Mouse (Mus musculus) splenic B cell, adult 2 months (primary cell): ENCODE measurements at regions not wholly inside any gene's neighbourhood (a gene's known extent, or its start where the extent isn't known, plus 50 kb on each side); places are given as distances from the start of the nearest gene placed in this dataset.

Source experiments
- DNase-seq: peaks from one replicate; pipeline ENCODE4 v3.0.0-alpha.2; 2011; ENCODE audit warnings: low read depth, low spot score
- H3K27me3 ChIP-seq: 2 replicates; pipeline ENCODE4 v1.6.1; 2012; ENCODE audit warnings: mild to moderate bottlenecking, low read length, moderate library complexity, mixed read lengths; ENCODE audit not compliant: control insufficient read depth, poor library complexity, insufficient read depth, severe bottlenecking
- H3K36me3 ChIP-seq: 2 replicates; pipeline ENCODE4 v1.6.1; 2012; ENCODE audit warnings: mild to moderate bottlenecking, low read length, moderate library complexity, mixed read lengths; ENCODE audit not compliant: control insufficient read depth, poor library complexity, insufficient read depth, severe bottlenecking

- Histone ChIP-seq H3K27me3 (no peaks in the 10 kb centered on the region), H3K36me3 (no peaks in the 10 kb centered on the region)
- DNase-seq: no peak
These were observed 90.7 kb upstream of the Tbx3 start for GRCm38 (mm10) chr5:119579806-119580205.

DNA sequence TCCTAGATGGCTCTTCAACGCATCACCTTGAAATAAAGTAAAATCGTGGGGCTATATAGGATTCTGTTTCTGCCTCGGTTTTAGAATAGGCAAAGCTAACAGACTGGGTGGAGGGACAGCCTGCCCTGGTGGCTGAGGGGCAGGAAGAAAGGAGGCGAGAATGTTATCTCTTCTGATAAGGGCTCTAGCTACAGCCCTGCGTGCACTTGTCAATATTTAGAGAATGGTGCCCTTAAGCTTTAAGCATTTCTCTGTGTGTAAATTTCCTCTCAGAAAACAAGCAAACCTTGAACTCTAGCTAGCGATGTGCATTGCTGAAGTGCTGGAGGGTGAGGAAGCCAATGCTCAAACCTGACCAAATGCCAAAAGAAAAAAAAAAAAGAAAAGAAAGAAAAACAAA lies 90.1 kb upstream of the Tbx3 start:
- H3K27me3 ChIP-seq: no peaks in the 10 kb centered on the region
- DNase-seq: no peak
- H3K36me3 ChIP-seq: no peaks in the 10 kb centered on the region

GRCm38 (mm10) chr5:119580798-119581197 lies 89.7 kb upstream of the Tbx3 start:
- H3K36me3 ChIP-seq: no peaks in the 10 kb centered on the region
- no peak for DNase-seq
- H3K27me3 ChIP-seq: no peaks in the 10 kb centered on the region

DNA sequence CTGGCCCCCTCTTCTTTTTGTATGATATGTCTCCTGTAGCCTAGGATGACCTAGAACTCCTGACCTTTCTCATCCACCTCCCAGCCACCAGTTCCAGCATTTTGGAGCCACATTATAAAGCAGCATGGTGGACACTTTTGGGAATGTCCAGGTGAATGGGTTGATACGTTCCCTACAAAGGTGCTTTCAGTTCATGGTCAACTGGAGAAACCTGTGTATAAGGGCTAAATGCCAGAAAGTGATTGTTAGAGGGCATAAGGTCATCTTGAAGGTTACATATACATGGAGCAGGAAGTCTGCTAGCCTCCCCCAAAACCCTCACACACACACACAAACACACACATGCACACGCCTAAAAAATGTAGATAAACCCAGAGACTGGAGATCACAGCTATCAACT lies 86.1 kb upstream of the Tbx3 start:
- DNase-seq: no peak
- Histone ChIP-seq H3K36me3 (no peaks in the 10 kb centered on the region), H3K27me3 (no peaks in the 10 kb centered on the region)

GRCm38 (mm10) chr5:119584914-119585313 lies 85.6 kb upstream of the Tbx3 start:
- Histone ChIP-seq H3K36me3 (no peaks in the 10 kb centered on the region), H3K27me3 (no peaks in the 10 kb centered on the region)
- DNase-seq: no peak

- Histone ChIP-seq H3K36me3 (no peaks in the 10 kb centered on the region), H3K27me3 (no peaks in the 10 kb centered on the region)
- no peak for DNase-seq
These were observed 83.9 kb upstream of the Tbx3 start for GRCm38 (mm10) chr5:119586391-119587058.

GRCm38 (mm10) chr5:119587239-119587811 lies 83.1 kb upstream of the Tbx3 start:
- H3K36me3 ChIP-seq: no peaks in the 10 kb centered on the region
- no peaks in the 10 kb centered on the region for H3K27me3 ChIP-seq
- no peak for DNase-seq

GRCm38 (mm10) chr5:119588340-119589272 lies 81.9 kb upstream of the Tbx3 start:
- Histone ChIP-seq H3K27me3 (no peaks in the 10 kb centered on the region), H3K36me3 (no peaks in the 10 kb centered on the region)
- DNase-seq: no peak

DNA sequence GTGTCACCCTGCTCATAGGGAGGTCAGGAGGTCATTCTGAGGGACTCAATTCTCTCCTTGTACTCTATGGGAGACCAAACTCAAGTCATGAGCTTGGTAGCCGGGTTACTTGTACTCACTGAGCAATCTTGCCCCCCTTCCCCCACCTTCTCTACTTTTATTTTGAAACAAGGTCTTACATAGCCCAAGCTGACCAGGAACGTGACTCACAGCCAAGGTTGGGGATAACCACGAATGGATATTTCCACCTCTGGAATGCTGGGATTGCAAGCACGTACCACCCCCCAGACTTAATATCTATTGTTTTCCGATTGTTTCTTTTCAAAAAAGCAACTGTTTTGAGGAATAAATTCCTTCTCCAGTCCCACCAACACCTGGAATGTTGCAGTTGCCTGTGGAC lies 79.2 kb upstream of the Tbx3 start:
- no peaks in the 10 kb centered on the region for H3K27me3 ChIP-seq
- H3K36me3 ChIP-seq: no peaks in the 10 kb centered on the region
- no peak for DNase-seq

GRCm38 (mm10) chr5:119592891-119593290 lies 77.6 kb upstream of the Tbx3 start:
- no peak for DNase-seq
- H3K27me3 ChIP-seq: no peaks in the 10 kb centered on the region
- no peaks in the 10 kb centered on the region for H3K36me3 ChIP-seq

- no peaks in the 10 kb centered on the region for H3K36me3 ChIP-seq
- DNase-seq: no peak
- no peaks in the 10 kb centered on the region for H3K27me3 ChIP-seq
These were observed 75.9 kb upstream of the Tbx3 start for GRCm38 (mm10) chr5:119594541-119594940.

DNA sequence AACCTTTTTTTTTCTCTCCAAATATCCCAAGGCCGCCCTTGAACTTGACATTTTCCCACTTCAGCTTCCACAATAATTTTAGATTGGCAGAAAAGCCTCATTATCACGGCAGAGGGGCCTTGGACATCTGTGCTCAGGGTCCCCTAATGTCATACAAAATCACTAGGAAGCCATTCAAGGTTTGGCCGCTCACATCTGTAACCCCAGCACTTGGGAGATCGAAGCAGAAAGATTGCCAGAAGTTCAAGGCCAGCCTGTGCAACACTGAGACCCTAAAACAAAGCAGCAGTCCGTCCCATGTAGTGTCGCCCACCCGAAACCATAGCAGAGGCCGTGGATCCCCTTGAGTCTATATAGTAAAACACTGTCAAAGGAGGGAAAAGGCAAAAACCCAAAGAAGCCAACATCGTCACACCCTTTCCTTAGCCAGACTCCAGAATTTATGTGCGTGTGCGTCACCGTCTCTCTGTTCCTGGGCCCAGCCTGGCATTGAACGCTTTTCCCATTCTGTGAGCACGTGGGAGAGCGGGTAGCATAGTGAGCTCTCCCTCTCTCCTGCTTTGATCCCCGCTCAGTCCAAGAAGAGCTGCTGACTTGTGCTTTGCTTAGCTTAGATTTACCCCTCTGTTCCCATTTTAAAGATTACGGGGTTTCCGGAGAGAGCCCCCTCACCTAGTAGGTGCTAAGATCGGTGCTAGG lies 74.0 kb upstream of the Tbx3 start:
- DNase-seq: no peak
- Histone ChIP-seq H3K27me3 (no peaks in the 10 kb centered on the region), H3K36me3 (no peaks in the 10 kb centered on the region)

- no peaks in the 10 kb centered on the region for H3K36me3 ChIP-seq
- no peak for DNase-seq
- no peaks in the 10 kb centered on the region for H3K27me3 ChIP-seq
These were observed 73.5 kb upstream of the Tbx3 start for GRCm38 (mm10) chr5:119596994-119597391.

DNA sequence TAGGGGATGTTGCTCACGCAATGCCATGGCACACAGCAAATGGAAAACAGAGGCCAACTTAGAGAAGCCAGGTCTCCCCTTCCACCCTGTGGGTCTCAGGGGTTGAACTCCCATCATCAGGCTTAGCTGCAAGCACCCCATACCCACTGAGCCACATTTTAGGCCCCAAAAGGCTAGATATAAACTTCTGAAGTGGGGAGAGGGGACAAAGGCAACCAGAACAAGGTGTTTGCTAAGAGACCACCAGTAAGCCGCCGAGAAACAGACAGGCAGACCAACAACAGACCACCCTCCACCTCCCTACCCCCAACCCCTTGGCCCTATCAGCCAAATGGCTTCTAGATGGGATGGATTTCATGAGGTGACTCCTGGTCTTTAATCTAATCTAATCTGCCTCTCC lies 72.9 kb upstream of the Tbx3 start:
- no peaks in the 10 kb centered on the region for H3K36me3 ChIP-seq
- no peaks in the 10 kb centered on the region for H3K27me3 ChIP-seq
- no peak for DNase-seq

DNA sequence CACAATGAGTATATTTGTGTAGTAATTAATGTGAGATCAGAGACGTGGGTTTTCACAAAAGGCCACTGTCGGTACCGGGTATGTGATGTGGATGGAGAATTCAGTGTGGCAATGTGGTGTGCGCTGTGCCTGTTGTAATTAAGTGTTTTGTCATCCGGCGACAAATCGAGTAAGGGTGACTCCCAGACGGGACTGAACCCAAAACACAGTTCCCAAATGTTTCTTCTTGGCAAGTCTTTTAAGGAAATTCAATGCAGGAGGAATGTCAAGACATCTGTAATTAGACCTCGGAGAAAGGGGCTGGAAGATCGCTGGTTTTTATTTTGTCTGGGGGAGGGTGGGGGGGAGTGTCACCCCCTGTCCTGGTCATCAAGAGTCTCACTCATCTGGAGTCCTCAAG lies 72.3 kb upstream of the Tbx3 start:
- H3K27me3 ChIP-seq: no peaks in the 10 kb centered on the region
- DNase-seq: no peak
- no peaks in the 10 kb centered on the region for H3K36me3 ChIP-seq
